Mouse (Mus musculus) heart, adult 18-20 months (tissue): ENCODE data around the gene Cux1. TPM values are rescaled to one million over a fixed set of nuclear protein-coding genes. Genes with fewer than 3 reads are reported as not detected.
A peak's percentile ranks its signal among the peaks of the same experiment; 100 is the strongest.

Experiments used
- DNase-seq, 2 experiments: peaks; one replicate each; pipeline ENCODE4 v3.0.0; 2021 to 2022; ENCODE audit warnings: mixed read lengths in 1 of 2
- total RNA-seq, 2 experiments: library from RNA; stranded (reverse); gene quantifications; 2 replicates each; pipeline ENCODE4 v1.2.3; 2021

The Cux1 gene
- total RNA-seq, 2 experiments from 2014 or later: 78.7 to 87.5 TPM

GRCm38 (mm10) chr5:136540055-136540838, 27.0 kb downstream of the Cux1 start:
- no peak for DNase-seq

GRCm38 (mm10) chr5:136536753-136537152, 30.5 kb downstream of the Cux1 start:
- no peak for DNase-seq

- no peak for DNase-seq
These were observed 31.1 kb downstream of the Cux1 start for GRCm38 (mm10) chr5:136535976-136536725.

- no peak for DNase-seq
These were observed 32.1 kb downstream of the Cux1 start for GRCm38 (mm10) chr5:136535204-136535603.

- peak; percentile 56 for DNase-seq
These were observed 33.7 kb downstream of the Cux1 start for GRCm38 (mm10) chr5:136533371-136534276.

GRCm38 (mm10) chr5:136531674-136532365, 35.5 kb downstream of the Cux1 start:
- peak in 1 of 2 experiments; percentile 45 for DNase-seq

- DNase-seq: peak; percentile 63 to 69
These were observed 36.4 kb downstream of the Cux1 start for GRCm38 (mm10) chr5:136530931-136531330.

GRCm38 (mm10) chr5:136529165-136529564, 38.1 kb downstream of the Cux1 start:
- DNase-seq: no peak

- DNase-seq: no peak
These were observed 39.4 kb downstream of the Cux1 start for GRCm38 (mm10) chr5:136527871-136528270.

GRCm38 (mm10) chr5:136526545-136526909, 40.8 kb downstream of the Cux1 start:
- DNase-seq: no peak

- DNase-seq: no peak
These were observed 41.3 kb downstream of the Cux1 start for GRCm38 (mm10) chr5:136525896-136526544.

GRCm38 (mm10) chr5:136522843-136523463, 44.3 kb downstream of the Cux1 start:
- no peak for DNase-seq

GRCm38 (mm10) chr5:136521656-136522055, 45.6 kb downstream of the Cux1 start:
- DNase-seq: no peak

GRCm38 (mm10) chr5:136518648-136519437, 48.4 kb downstream of the Cux1 start:
- no peak for DNase-seq

- no peak for DNase-seq
These were observed 49.8 kb downstream of the Cux1 start for GRCm38 (mm10) chr5:136517510-136517909.

GRCm38 (mm10) chr5:136516593-136516992, 50.7 kb downstream of the Cux1 start:
- DNase-seq: no peak

- no peak for DNase-seq
These were observed 53.1 kb downstream of the Cux1 start for GRCm38 (mm10) chr5:136514049-136514677.

GRCm38 (mm10) chr5:136512103-136512674, 55.1 kb downstream of the Cux1 start:
- no peak for DNase-seq

- DNase-seq: no peak
These were observed 55.9 kb downstream of the Cux1 start for GRCm38 (mm10) chr5:136511378-136511777.
